Mouse (Mus musculus): ENCODE measurements at regions not wholly inside any gene's neighbourhood (a gene's known extent, or its start where the extent isn't known, plus 50 kb on each side); places are given as distances from the start of the nearest gene placed in this dataset.

GRCm38 (mm10) chr2:51238131-51238931 lies 89.4 kb upstream of the Rnd3 start:
- no peak for DNase-seq (ENCODE audit: low spot score in 2 of 2)

- no peak for DNase-seq (ENCODE audit: low spot score in 2 of 2)
Measured at GRCm38 (mm10) chr2:51237451-51237850, 88.5 kb upstream of the Rnd3 start.

DNA sequence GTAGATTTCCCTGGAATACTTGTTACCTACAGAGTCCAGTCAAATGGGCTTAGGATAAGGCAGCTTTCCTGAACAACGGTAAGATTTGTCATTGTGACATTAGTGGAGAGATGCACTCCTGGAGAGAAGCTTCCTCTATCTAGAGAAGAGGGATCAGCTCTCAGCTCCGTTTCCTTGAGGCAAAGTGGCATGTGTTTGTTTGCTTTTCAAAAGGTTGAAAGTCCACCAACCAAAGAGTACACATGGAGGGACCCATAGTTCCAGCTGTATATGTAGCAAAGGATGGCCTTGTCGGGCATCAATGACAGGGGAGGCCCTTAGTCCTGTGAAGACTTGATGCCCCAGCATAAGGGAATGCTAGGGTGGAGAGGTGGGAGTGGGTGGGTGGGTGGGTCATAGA lies 87.9 kb upstream of the Rnd3 start:
- DNase-seq (ENCODE audit: low spot score in 2 of 2), result no peak

DNA sequence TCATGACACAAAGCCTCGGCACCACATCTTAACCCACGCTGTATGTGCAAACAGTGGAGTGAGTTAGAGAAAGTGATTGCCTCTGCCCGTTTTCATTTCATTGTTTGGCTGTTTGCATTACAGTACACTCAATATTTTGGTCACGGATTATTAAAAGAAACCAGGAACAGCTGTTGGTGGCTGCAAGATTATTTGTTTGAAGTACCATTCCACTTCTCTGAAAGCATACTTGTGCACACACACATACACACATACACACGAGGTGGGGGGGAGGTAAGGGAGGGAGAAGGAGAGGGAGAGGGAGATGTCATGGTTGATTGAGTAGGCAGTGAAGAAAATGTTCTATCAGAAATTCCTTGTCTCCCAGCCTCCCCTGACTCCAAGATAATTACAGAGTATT lies 85.5 kb upstream of the Rnd3 start:
- DNase-seq (ENCODE audit: low spot score in 2 of 2), result no peak

GRCm38 (mm10) chr2:51222851-51223250 lies 73.9 kb upstream of the Rnd3 start:
- no peak for DNase-seq (ENCODE audit: low spot score in 2 of 2)

DNA sequence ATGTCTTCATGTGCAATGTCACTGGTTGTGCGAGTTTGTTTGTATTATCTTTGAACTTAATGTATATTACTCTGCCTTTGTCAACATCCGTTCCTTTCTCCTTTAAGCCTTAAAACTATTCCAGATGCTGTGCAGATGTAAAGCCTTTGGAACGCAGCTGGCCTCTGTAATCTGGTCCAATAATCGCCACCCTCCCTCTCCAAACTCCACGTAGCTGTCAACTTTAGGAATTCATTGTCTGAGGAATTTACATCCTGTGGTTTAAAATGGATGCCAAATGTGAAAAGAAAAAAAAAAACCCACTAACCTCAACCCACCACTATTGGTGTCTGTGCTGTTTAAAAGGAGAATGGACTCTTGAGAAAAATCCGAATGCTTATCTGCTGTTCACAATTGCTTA lies 70.8 kb upstream of the Rnd3 start:
- no peak for DNase-seq (ENCODE audit: low spot score in 2 of 2)

GRCm38 (mm10) chr2:51207150-51208022 lies 58.5 kb upstream of the Rnd3 start:
- no peak for DNase-seq (ENCODE audit: low spot score in 2 of 2)

DNA sequence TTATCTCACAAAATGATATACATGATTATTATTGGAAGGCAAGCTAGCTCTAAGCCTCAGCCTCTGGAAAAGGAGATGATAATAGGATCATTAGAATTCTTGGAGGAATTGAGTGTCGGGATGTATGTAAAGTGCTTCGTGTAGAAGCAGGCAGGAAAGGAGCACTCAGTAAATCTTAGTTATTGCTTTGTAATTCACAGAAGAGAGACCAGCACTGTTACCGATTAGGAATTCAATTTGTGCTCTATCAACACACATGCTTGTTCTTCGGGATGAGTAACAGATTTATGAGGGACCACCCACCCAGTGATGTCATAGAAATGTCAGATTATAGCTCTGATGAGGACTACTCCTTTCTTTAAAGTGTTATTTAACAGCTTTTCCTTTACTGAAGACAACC lies 57.4 kb upstream of the Rnd3 start:
- DNase-seq (ENCODE audit: low spot score in 2 of 2), result no peak
